Mouse (Mus musculus): Measurements from ENCODE around the gene Scube1.

Gene Scube1

DNA sequence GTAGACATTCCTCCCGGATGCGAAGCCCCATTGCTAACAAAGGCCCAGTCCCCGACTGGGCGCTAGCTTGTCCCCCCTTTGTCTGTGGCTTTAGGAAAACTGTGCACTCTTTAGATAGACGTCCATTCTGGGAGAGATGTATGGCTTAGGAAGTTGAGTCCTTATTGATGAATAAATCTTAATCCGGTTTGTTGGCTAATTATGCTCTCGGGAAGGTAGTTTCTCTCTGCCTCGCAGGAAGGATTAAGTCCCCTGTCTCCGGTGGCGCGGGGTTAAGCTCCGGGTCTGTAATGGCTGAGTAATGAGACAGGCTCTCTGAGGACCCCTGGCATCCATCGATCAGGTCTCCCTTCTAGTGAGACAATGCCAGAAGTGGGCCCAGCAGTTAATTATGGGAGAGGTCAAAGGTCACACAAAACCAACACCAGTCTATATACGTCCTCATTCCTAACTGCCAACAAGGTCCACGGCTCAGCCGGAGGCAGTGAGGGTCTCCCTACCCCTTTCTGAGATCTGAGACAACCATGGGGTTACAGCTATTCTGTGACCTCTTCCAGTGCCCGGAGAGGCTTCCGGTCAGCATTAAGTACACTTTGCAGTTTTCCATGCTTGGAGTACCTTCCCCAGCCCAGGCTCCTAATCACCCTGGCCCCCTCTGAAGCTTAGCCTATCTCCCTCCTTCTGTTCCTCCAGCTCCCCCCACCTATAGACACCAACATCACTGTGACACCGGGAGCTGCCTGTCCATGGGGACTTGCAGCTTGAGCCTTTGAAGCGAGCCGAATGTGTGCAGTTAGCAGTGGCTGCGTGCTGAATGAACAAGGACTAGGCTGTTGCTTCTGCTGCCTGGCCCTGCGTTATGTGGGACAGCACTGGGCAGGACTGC is 14.7 kb downstream of the Scube1 start:
- DNase-seq = no peak

DNA sequence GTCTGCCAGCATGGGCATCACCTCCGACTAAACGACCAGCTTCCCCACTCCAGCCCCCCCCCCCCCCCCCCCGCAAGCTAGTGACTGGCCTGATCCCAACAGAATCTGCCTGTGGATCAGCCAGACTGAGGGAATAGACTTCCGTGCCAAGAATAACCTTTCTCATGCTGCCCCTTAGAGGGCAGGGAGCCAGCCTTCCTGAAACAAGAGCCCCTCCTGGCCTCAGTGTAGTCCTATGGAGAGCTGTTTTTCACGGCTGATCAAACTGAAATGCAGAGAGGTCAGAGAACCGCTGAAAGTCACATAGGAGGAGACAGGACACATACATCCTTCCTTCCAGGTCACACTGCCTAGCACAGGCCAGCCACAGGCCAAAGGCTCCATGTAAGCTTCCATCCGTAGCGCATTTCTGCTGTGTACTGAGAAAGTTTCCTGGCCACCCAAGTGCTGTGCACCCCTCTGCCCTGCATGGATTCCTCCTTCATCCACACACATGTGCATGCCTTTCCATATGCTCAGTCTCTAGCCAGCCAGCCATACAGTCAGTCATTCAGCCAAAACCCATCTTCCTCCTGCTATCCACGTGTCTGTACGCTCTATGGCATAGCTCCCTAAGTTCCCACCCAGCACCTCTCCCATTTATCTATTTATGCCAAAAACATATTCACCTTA is 18.2 kb downstream of the Scube1 start:
- no peak for DNase-seq

DNA sequence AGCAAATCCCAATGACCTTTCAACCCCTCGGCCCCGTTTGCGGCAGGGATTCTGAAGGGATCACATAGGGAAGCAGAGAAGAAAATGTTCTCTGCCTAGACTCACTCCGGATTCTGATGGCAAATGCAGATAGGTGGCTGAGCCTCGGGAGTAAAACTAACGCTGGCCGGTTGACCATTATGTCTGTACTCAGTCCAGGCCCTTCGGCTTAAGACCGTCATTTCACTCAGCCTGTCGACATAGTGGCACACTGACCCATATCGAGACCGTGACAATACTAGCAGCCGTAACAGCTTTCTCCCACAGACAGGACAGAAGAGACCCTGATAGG is 24.3 kb downstream of the Scube1 start:
- DNase-seq = no peak

DNA sequence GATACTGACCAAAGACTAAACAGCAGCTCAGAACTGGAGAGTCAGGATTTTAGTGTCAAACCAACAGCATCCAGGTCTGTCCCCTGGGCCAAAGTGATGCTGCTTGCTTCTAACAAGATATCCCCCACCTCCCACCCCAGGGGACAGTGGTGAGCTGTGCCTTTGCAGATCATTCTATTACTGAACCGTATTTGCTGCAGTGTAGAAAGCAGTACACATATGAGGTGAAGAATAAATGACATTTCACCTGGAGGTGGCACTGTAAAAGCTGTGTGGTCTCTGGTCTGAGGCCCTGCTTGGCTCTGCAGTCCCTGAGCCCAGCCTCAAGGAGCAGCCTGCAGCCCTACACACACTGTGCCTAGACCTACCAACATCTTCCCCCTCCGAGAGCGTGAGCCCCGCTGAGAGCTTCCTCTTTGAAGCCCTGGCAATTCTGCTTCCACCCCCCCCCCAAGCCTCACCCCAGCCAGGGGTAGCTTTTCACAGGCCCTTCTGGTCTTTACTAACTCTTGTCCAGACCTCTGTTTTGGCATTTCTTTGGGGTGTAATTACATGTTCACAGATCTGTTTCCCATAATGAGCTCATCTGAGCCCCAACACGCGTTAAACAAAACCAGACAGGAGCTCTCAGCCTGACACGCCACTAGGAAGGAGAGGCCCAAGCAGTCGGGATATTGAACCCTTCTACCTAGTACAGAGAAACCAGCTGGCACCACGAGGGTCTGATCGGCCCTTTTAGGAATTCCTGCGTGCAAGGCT is 24.8 kb downstream of the Scube1 start:
- DNase-seq = no peak

DNA sequence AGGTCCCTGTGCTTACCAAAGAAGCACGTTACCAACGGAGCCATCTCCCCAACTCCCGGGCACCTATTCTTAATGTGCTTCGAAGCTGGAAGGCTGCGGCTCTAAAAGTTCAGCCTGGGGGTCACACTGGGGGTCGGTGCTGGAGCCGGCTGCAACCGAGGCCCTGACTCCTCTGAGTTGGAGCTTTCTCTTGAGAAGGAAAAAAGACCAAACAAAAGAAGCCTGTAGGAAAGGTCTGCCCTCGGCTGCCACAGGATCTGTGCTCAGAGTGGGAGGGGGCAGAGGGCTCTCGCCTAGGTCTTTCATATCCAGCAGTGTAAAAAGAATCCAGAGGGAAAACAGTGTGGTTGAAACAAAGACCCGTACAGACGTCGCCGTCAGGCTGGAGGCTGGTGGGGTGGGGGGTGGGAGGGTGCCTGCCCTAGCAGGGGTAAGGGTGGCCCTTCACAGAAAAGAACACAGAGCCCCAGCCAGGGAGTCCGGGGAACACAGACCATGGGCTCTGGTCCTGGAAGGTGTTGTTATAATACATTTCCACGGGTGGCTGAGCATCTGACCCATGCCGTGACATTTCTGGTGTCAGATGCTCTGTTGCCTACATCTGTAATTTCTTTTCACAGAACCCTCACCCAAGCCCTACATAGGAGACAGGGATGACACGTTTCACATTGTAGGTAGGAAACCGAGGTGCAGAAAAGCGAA is 25.5 kb downstream of the Scube1 start:
- DNase-seq = no peak

DNA sequence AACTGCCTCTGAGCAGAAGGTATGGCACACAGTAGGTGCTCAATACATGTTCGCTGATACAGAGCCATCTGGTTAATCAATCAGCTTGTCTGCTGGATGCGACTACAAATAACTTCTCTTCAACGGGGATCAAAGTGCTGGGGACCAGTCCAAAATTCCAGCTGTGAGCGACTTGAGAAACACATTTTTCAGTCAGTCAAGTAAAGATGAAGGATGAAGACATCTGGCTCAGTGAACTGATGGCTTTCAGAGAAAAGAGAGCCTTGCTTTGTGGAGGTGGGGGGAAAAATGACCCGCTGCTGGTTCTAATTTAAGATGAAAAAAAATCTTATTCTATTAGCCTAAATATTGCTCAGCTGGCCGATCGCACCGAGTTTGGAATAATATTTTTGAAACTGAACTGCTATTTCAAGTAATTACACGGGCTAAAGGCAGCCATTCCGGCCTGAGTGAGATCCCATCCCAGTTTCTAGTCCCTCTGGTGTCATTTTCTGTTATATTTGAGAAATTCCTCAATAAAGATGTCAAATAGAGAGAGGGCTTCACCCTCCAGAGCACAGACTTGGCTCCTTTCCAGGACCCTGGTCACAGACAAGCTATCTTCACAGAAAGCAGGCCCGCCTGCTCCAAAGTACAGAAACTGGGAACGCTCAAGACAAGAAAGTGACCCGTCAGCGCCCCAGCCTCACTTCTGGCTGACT is 28.0 kb downstream of the Scube1 start:
- DNase-seq = no peak

DNA sequence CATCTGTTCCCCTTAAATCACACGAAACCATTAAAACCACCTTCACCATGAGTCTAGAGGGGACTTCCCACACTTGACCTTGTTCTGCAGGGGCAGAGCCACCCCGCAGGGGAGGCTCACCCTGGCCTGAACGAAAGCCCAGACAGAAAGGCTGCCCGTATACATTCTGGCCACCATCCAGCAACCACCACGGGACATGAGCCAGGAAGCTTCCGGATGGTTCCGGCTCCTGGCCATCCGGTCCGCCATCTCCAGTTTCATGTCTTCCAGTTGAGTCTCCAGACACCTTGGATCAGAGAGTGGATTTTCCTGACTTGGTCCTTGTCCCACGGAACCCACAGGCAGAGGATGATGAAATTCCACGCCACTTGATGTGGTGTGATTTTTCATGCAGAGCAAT is 29.7 kb downstream of the Scube1 start:
- DNase-seq = no peak

DNA sequence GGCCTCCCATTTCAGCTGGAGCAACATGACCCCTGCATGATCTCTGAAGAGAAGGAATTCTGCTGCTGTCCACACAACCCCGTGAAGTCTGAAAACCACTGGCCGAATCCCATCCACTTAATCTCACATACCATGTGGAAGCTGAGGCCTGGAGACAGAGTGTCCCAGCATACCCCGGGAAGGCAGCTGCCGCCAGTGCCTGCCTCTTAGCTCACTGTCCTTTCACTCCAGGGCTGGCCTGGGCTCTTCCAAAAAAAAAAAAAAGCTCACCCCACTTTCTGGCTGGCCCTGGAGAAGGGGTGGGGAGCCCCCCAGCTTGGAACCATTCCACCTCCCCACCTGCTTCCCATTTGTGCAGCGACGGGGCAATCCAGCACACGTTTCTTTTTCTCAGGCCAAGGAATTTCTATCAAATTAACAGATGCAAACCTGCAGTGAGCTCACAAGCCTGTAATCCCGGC is 32.9 kb downstream of the Scube1 start:
- DNase-seq = no peak

DNA sequence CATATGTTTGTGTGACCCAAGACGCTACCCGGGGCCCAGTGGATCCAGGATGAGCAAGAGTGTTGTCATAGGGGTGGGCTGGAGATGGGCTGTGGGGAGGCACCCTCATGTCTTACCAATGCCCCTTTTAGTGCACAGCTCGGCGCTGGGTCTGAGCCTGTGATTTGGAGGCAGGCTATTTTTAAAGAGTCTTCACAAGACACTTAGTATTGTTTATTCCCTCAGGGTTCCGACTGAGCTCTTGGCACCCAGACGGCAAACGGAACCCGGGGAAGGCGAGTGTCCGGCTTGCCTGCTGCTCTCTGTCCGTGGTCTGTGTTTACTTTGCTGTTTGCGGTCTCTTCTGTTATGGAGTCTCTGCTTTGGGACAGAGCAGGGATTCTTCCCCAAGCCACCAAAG is 34.9 kb downstream of the Scube1 start:
- DNase-seq = no peak

DNA sequence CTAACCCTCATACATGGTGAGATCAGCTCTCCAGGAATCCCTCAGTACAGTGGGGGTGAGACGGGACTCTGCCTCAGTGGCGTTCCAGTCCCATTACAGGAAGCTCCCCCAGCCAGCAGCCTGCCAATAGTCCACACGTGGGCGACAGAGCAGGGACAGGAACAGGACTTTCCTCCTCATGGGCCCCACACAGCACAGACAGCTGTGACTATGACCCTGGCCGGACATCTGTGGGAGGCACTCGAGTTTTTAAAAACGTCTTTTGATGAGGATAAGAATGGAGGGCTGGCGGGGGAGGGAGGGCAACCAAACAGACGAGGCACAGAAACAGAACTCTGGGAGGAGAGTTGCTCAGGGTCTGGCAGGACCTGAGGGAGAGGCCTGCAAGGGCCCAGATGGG is 38.2 kb downstream of the Scube1 start:
- DNase-seq = no peak

DNA sequence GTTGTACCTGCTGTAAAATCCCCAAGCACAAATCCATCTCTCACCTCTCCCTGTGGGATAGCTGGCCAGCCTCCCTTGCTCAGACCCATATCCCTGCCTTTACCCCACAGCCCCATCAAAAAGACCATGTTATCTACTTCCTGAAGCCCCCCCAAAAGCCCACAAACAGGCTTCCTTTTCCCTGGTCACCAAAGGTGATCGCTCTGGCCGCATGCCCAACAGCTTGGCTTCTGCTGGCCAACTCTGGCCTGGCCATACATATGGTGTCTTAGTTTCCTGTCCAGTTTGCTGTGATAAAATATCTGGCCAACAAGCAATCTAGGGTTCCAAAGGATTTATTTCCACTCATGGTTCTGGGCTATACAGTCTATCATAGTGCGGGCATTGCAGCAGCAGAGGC is 38.9 kb downstream of the Scube1 start:
- no peak for DNase-seq

DNA sequence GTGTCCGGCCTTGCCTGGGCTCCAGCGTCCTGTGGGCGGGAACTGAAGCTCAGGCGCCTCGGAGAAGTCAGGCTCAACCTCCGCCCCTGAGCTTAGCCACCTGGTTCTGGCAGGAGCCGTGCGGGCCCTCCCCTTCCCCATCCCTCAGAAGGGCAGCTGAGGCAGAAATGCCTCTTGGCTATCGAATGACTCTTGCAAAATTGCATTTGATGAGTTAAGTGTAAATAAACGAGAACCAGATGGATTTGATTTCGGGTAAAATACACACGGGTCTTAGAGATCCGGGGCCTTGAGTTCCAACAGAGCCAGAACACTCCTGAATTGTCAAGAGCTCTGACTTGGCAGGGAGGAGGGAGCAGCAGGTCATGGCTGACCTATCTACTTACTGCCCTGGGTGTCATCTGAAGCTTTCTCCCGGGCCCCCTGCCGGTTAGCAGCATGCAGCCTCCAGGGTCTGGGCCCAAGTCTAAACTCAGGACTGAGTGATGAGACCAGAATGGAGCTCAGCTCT is 41.7 kb downstream of the Scube1 start:
- no peak for DNase-seq

DNA sequence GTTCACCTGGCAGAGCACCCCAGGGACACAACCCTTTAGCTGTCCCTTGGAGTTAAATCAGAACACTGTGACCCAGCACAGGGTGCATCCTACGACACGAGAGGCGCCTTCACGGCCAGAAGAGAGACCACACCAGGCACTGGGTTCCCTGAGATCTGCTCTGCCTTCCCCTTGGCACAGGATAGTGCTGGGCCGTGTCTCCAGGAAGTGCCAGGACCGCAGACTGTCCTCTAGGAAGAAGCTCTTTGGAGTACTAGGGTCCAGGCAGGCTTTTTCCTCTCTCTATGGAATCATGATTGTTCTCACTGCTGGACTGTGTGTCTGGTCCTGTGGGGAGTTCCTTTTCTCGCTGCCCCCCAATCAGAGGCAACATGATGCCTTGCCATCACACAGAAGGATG is 44.5 kb downstream of the Scube1 start:
- DNase-seq = no peak

DNA sequence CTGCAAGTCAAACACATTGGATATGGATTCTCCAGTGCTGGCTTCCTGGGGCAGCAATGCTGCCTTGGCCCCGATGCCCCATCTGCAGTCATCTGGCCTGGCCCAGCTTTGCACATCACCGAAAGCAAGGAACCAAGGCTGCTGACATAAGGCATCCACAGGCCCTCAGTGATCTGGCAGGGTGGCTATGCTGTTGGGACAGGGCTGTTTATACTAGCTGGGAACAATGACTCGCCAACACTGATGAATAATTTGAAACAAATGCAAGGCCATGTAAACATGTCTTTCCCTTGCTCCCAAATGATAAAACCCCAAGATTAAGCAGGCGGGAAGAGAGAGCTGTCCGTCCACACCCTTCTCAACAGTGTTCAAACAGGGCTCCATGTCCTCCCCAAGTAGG is 45.1 kb downstream of the Scube1 start:
- no peak for DNase-seq

DNA sequence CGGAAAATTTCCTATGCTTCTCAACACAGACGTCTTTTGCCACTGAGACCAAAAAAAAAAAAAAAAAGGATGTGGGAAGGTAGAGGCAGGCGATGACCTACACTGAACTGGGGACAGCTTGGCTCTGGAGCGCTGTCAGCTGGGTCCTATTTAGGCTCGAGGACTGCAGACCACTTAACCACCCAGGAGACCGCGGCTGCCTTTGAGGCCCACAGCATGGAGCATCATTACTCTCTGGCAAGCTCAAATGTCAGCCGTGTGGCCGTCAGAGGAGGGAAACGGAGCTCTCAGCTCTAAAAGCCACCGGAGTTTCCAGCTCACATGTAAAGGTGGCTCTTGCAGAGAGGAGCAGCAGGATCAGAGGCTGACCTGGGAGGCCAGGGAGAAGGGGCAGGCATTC is 46.2 kb downstream of the Scube1 start:
- no peak for DNase-seq

DNA sequence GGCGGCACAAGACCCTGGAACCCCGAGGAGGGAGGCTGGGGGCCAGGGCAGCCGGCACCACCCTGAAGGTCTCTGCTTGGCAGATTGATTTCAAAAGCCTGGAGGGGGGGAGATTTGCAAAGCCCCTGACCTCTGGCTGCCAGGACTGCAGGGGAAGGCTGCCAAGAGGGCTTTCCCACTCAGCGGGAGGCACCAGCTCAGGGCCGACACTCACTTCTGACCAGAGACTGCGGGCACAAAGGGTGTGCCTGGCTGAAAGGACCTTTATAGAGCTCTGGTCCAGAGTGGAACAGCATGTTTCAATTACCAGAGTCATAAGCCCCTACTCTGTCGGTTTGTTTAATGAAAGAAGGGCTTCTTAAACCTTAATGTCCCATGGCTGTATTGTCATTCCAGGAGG is 46.7 kb downstream of the Scube1 start:
- no peak for DNase-seq

DNA sequence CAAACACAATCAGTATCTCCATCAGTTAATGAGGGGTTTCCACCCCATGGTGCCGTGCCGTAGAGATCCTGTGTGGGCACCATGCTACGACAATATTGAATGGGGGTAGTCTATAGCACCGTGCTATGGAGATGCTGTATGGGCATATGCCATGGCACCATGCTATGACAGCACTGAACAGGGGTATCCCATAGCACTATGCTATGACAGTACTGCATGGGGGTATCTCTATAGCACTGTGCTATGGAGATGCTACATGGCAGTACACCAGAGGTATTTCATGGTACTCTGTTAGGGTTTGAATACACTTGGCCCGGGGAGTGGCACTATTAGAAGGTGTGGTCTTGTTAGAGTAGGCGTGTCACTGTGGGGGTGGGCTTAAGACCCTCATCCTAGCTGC is 47.7 kb downstream of the Scube1 start:
- no peak for DNase-seq

DNA sequence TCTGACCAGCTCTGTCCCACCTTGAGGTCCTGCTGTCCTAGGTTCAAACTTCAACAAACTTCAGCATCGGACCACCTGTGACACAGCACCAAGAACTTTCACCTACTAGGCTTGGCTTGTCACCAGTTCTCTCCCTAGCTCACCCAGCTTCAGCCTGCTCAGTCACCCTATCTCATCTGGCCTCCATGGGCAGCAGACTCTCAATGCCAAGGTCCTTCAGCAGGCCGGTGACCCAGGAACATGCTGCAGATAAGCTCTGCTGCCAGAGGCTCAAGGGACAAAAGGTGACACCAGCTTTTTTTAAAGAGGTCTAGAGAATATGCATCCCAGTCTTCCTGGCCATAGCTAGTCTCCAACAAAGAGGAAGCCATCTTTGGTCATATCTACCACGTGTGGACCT is 48.5 kb downstream of the Scube1 start:
- no peak for DNase-seq

DNA sequence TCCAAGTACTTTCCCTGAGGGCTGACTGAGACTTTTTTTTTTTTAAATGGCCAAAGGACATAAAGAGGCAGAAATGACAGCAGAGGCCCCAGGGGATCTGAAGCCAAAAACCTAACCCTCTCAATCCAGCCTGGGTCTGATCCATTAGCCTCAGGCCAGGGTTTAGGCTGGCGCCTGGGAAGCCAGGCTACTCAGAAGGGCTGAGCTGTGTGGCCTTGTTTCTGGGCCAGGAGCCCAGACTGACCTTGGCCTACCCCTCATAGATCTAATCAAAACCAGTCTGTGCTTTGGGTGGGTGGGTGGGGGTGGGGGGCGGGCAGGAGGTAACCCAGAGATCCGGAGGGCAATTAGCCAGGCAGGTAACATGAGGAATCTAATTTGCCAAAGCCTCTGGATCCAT is 51.2 kb downstream of the Scube1 start:
- DNase-seq = no peak

DNA sequence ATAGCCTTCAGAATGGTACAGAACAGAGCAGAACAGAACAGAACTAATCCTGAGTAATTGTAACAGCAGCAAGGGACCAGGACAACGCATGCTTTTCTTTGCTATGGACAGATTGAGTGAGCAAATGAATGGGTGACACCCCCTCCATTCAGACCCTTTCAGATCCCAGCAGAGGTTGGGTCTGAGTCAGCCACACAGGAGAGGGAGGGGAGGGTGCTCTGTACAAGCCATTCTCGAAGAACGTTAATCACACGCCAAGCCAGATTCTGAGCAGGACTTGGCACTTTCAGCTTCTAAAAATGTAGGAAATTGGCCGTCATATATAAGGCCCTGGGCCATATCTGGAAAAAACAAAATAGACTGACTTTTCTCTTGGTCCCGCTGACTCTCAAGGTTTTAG is 57.3 kb downstream of the Scube1 start:
- DNase-seq = no peak

DNA sequence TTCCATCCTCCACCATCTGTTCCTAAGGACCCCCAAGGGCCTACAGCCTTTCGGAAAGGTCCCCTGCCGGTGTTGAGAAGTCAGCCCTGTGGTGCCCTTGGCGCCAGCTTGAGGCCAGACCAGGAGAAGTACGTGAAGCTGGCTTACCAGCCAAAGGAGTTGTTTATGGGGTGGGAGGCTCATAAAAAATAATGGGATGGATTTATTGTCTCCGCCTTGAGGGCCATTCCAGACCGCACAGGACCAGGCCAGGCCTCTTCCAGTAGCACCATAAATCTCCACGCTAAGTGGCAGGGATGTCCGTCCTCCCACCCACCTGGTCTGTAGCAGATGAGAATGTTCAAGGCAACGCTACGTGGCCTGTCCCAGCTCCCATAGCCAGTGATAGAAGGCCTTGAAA is 58.4 kb downstream of the Scube1 start:
- DNase-seq = no peak

DNA sequence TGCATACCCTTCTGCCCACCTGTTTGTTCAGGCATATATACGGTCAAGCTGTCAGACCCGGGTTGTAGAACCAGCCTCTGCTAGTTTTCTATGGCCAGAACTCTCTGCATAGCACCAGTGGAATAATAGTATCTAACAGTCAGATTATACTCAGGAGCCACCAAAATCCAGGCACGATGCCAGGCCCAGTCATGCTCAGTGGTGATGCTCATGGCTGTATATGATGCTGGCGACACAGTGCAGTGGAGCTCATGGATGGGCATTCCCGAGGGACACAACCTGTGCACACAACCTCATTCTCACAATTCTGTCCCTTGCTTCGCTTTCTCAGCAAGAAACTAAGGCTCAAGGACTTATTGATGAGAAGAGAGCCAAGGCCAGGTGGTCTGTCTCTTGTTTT is 58.8 kb downstream of the Scube1 start:
- no peak for DNase-seq

Data from thymus, postnatal 14 days (tissue).